Mouse (Mus musculus): ENCODE measurements at regions not wholly inside any gene's neighbourhood (a gene's known extent, or its start where the extent isn't known, plus 50 kb on each side); places are given as distances from the start of the nearest gene placed in this dataset.

- no peak overlapping the region for H3K4me3 ChIP-seq
- no peak overlapping the region for H3K27ac ChIP-seq
- no peaks in the 10 kb centered on the region for H3K9me3 ChIP-seq
- no peaks in the 10 kb centered on the region for H3K36me3 ChIP-seq
- ATAC-seq (ENCODE audit: low FRiP score, low read depth) = no peak
- 0 out of 2 replicates have a peak, but pooled peaks cover 5% of the 10 kb centered on the region for H3K4me1 ChIP-seq
- 87% methylated on average over 7 of the region's 7 CpGs for WGBS
- no peak overlapping the region for H3K4me2 ChIP-seq (replicated peaks)
- H3K27me3 ChIP-seq (replicated peaks) = no peaks in the 10 kb centered on the region
- no peak overlapping the region for H3K9ac ChIP-seq
Measured at GRCm38 (mm10) chr5:75281510-75281909, 129.4 kb downstream of the Pdgfra start.

GRCm38 (mm10) chr5:75282617-75283016 lies 130.5 kb downstream of the Pdgfra start:
- Histone ChIP-seq H3K4me1 (0 out of 2 replicates have a peak, but pooled peaks cover 5% of the 10 kb centered on the region), H3K9ac (no peak overlapping the region), H3K27me3 (replicated peaks) (no peaks in the 10 kb centered on the region), H3K4me2 (replicated peaks) (no peak overlapping the region), H3K36me3 (no peaks in the 10 kb centered on the region), H3K4me3 (no peak overlapping the region), H3K27ac (no peak overlapping the region), H3K9me3 (no peaks in the 10 kb centered on the region)
- 62% methylated on average over 4 of the region's 4 CpGs for WGBS
- no peak for ATAC-seq (ENCODE audit: low FRiP score, low read depth)

GRCm38 (mm10) chr5:75283841-75284240 lies 131.7 kb downstream of the Pdgfra start:
- no peaks in the 10 kb centered on the region for H3K9me3 ChIP-seq
- H3K4me1 ChIP-seq = 0 out of 2 replicates have a peak, but pooled peaks cover 5% of the 10 kb centered on the region
- whole genome bisulfite sequencing = 91% methylated on average over 5 of the region's 5 CpGs
- H3K27ac ChIP-seq = no peak overlapping the region
- H3K4me3 ChIP-seq = no peak overlapping the region
- H3K36me3 ChIP-seq = no peaks in the 10 kb centered on the region
- no peak overlapping the region for H3K9ac ChIP-seq
- no peak overlapping the region for H3K4me2 ChIP-seq (replicated peaks)
- no peaks in the 10 kb centered on the region for H3K27me3 ChIP-seq (replicated peaks)
- no peak for ATAC-seq (ENCODE audit: low FRiP score, low read depth)

GRCm38 (mm10) chr5:75285950-75286349 lies 133.9 kb downstream of the Pdgfra start:
- no peak overlapping the region for H3K4me3 ChIP-seq
- WGBS = 64% methylated on average over 10 of the region's 10 CpGs
- H3K27ac ChIP-seq = no peak overlapping the region
- ATAC-seq (ENCODE audit: low FRiP score, low read depth) = no peak
- H3K36me3 ChIP-seq = no peaks in the 10 kb centered on the region
- no peaks in the 10 kb centered on the region for H3K27me3 ChIP-seq (replicated peaks)
- no peak overlapping the region for H3K9ac ChIP-seq
- H3K4me2 ChIP-seq (replicated peaks) = no peak overlapping the region
- H3K9me3 ChIP-seq = no peaks in the 10 kb centered on the region
- H3K4me1 ChIP-seq = 0 out of 2 replicates have a peak, but pooled peaks cover 5% of the 10 kb centered on the region

GRCm38 (mm10) chr5:75295676-75296075 lies 143.6 kb downstream of the Pdgfra start:
- Histone ChIP-seq H3K4me3 (no peak overlapping the region), H3K9ac (no peak overlapping the region), H3K4me1 (no peaks in the 10 kb centered on the region), H3K36me3 (no peaks in the 10 kb centered on the region), H3K27ac (no peak overlapping the region), H3K4me2 (replicated peaks) (no peak overlapping the region), H3K9me3 (no peaks in the 10 kb centered on the region), H3K27me3 (replicated peaks) (no peaks in the 10 kb centered on the region)
- no peak for ATAC-seq (ENCODE audit: low FRiP score, low read depth)
- 63% methylated on average over 2 of the region's 2 CpGs for WGBS

GRCm38 (mm10) chr5:75312897-75313296 lies 160.8 kb downstream of the Pdgfra start:
- Histone ChIP-seq H3K4me3 (no peak overlapping the region), H3K27ac (no peak overlapping the region), H3K9ac (no peak overlapping the region), H3K36me3 (no peaks in the 10 kb centered on the region), H3K27me3 (replicated peaks) (no peaks in the 10 kb centered on the region), H3K4me1 (no peaks in the 10 kb centered on the region), H3K4me2 (replicated peaks) (no peak overlapping the region), H3K9me3 (no peaks in the 10 kb centered on the region)
- ATAC-seq (ENCODE audit: low FRiP score, low read depth) = no peak
- 83% methylated on average over 1 of the region's 1 CpGs for WGBS

GRCm38 (mm10) chr5:75315956-75316355 lies 163.9 kb downstream of the Pdgfra start:
- Histone ChIP-seq H3K27me3 (replicated peaks) (no peaks in the 10 kb centered on the region), H3K4me3 (no peak overlapping the region), H3K9me3 (no peaks in the 10 kb centered on the region), H3K4me2 (replicated peaks) (no peak overlapping the region), H3K36me3 (no peaks in the 10 kb centered on the region), H3K9ac (no peak overlapping the region), H3K27ac (no peak overlapping the region), H3K4me1 (no peaks in the 10 kb centered on the region)
- ATAC-seq (ENCODE audit: low FRiP score, low read depth) = no peak
- 92% methylated on average over 1 of the region's 1 CpGs for WGBS

- no peaks in the 10 kb centered on the region for H3K36me3 ChIP-seq
- ATAC-seq (ENCODE audit: low FRiP score, low read depth) = no peak
Measured at GRCm38 (mm10) chr5:75320536-75320935, 168.4 kb downstream of the Pdgfra start.

GRCm38 (mm10) chr5:75334050-75334449 lies 182.0 kb downstream of the Pdgfra start:
- ATAC-seq (ENCODE audit: low FRiP score, low read depth) = no peak
- 90% methylated on average over 3 of the region's 3 CpGs for WGBS
- Histone ChIP-seq H3K9me3 (no peaks in the 10 kb centered on the region), H3K36me3 (no peaks in the 10 kb centered on the region), H3K27me3 (replicated peaks) (no peaks in the 10 kb centered on the region), H3K4me3 (no peak overlapping the region), H3K4me1 (0 out of 2 replicates have a peak, but pooled peaks cover 9% of the 10 kb centered on the region), H3K4me2 (replicated peaks) (no peak overlapping the region), H3K9ac (no peak overlapping the region), H3K27ac (no peak overlapping the region)

More at GRCm38 (mm10) chr5:75320536-75320935, 168.4 kb downstream of the Pdgfra start:
- H3K9ac ChIP-seq = no peak overlapping the region
- H3K9me3 ChIP-seq = no peaks in the 10 kb centered on the region
- H3K4me1 ChIP-seq = no peaks in the 10 kb centered on the region
- H3K27me3 ChIP-seq (replicated peaks) = no peaks in the 10 kb centered on the region
- H3K4me2 ChIP-seq (replicated peaks) = no peak overlapping the region
- H3K27ac ChIP-seq = no peak overlapping the region
- no peak overlapping the region for H3K4me3 ChIP-seq
- 82% methylated on average over 2 of the region's 2 CpGs for WGBS

- H3K4me3 ChIP-seq = no peak overlapping the region
- 73% methylated on average over 11 of the region's 11 CpGs for WGBS
- 0 out of 2 replicates have a peak, but pooled peaks cover 9% of the 10 kb centered on the region for H3K4me1 ChIP-seq
- no peaks in the 10 kb centered on the region for H3K27me3 ChIP-seq (replicated peaks)
- ATAC-seq (ENCODE audit: low FRiP score, low read depth) = no peak
- H3K9me3 ChIP-seq = no peaks in the 10 kb centered on the region
- no peak overlapping the region for H3K9ac ChIP-seq
- H3K27ac ChIP-seq = no peak overlapping the region
- no peaks in the 10 kb centered on the region for H3K36me3 ChIP-seq
- no peak overlapping the region for H3K4me2 ChIP-seq (replicated peaks)
Measured at GRCm38 (mm10) chr5:75336454-75336853, 184.4 kb downstream of the Pdgfra start.

- Histone ChIP-seq H3K4me3 (no peak overlapping the region), H3K27me3 (replicated peaks) (no peaks in the 10 kb centered on the region), H3K4me2 (replicated peaks) (no peak overlapping the region), H3K9me3 (no peaks in the 10 kb centered on the region), H3K9ac (no peak overlapping the region), H3K27ac (no peak overlapping the region), H3K36me3 (no peaks in the 10 kb centered on the region), H3K4me1 (0 out of 2 replicates have a peak, but pooled peaks cover 9% of the 10 kb centered on the region)
- no peak for ATAC-seq (ENCODE audit: low FRiP score, low read depth)
- WGBS = 88% methylated on average over 11 of the region's 11 CpGs
Measured at GRCm38 (mm10) chr5:75338439-75338838, 186.3 kb downstream of the Pdgfra start.

GRCm38 (mm10) chr5:75342599-75342998 lies 190.5 kb downstream of the Pdgfra start:
- WGBS = 93% methylated on average over 7 of the region's 7 CpGs
- H3K4me1 ChIP-seq = peaks cover 5% of the 10 kb centered on the region
- H3K36me3 ChIP-seq = no peaks in the 10 kb centered on the region
- no peaks in the 10 kb centered on the region for H3K27me3 ChIP-seq (replicated peaks)
- H3K27ac ChIP-seq = no peak overlapping the region
- no peak overlapping the region for H3K9ac ChIP-seq
- no peak overlapping the region for H3K4me3 ChIP-seq
- H3K4me2 ChIP-seq (replicated peaks) = no peak overlapping the region
- H3K9me3 ChIP-seq = no peaks in the 10 kb centered on the region
- no peak for ATAC-seq (ENCODE audit: low FRiP score, low read depth)
